Comparison of ENCODE assay signal across 8 mouse cellular contexts in genomic region chr12:36670915-36671579, GRCm38 (mm10).
A peak's percentile ranks its signal among the peaks of the same experiment; 100 is the strongest.
DNase-seq lines count a peak whose midpoint lies in the region; ATAC-seq and TF ChIP-seq lines count a peak whose summit lies in the region.

No protein-coding gene starts in this region.

- ATAC-seq in forebrain, embryonic 12.5 days (ENCODE audit: low FRiP score), result peak; percentile 61; the same call in 1 of the 2 replicates
- ATAC-seq in lung, postnatal 0 days, result no peak
- no peak for ATAC-seq in monocyte, adult 5-6 weeks (replicated peaks; ENCODE audit: insufficient number of reproducible peaks, low FRiP score, low TSS enrichment, poor library complexity, severe bottlenecking)

- H3K36me3 ChIP-seq in forebrain, embryonic 12.5 days (replicated peaks), result no peaks in the 10 kb centered on the region
- H3K36me3 ChIP-seq in lung, postnatal 0 days (ENCODE audit: insufficient read depth, low read length), result no peaks in the 10 kb centered on the region

- no peak overlapping the region for H3K4me2 ChIP-seq in forebrain, embryonic 12.5 days
- 0 out of 2 replicates have a peak overlapping the region, but pooled peaks have one; percentile 5 for H3K4me2 ChIP-seq in lung, postnatal 0 days (replicated peaks; ENCODE audit: low read depth, low read length)

- H3K27me3 ChIP-seq in forebrain, embryonic 12.5 days, result no peaks in the 10 kb centered on the region
- H3K27me3 ChIP-seq in lung, postnatal 0 days (replicated peaks; ENCODE audit: insufficient read depth, low read length), result no peaks in the 10 kb centered on the region

- WGBS in forebrain, embryonic 12.5 days, result 42% methylated on average over 10 of the region's 10 CpGs
- 22% methylated on average over 10 of the region's 10 CpGs for WGBS in lung, postnatal 0 days

- DNase-seq in layer of hippocampus, adult 18-20 months (ENCODE audit: low spot score in 2 of 2), result peak; percentile 18 to 42
- no peak for DNase-seq in layer of hippocampus, adult 8-10 months (ENCODE audit: low spot score in 2 of 2)
- DNase-seq in MN1 (ENCODE audit: low spot score), result peak; percentile 37
- peak; percentile 37 for DNase-seq in lung, postnatal 0 days (ENCODE audit: low spot score)
- no peak for DNase-seq in urinary bladder, postnatal 36 days (ENCODE audit: low spot score in 2 of 2)
- no peak for DNase-seq in thymus, postnatal 25 days

- no peak overlapping the region for H3K27ac ChIP-seq in forebrain, embryonic 12.5 days
- H3K27ac ChIP-seq in lung, postnatal 0 days (ENCODE audit: low read length), result no peak overlapping the region

- no peak overlapping the region for H3K9ac ChIP-seq in forebrain, embryonic 12.5 days
- no peak overlapping the region for H3K9ac ChIP-seq in lung, postnatal 0 days (replicated peaks; ENCODE audit: low read depth)

- no peak for TF ChIP-seq EP300 in lung, postnatal 0 days (IDR thresholded peaks at IDR 0.05)

- H3K9me3 ChIP-seq in forebrain, embryonic 12.5 days, result no peaks in the 10 kb centered on the region
- H3K9me3 ChIP-seq in lung, postnatal 0 days (ENCODE audit: low read length), result no peaks in the 10 kb centered on the region

- no peaks in the 10 kb centered on the region; the same call in 1 of the 2 replicates for H3K4me1 ChIP-seq in forebrain, embryonic 12.5 days
- H3K4me1 ChIP-seq in lung, postnatal 0 days (ENCODE audit: insufficient read depth, low read depth, low read length), result no peaks in the 10 kb centered on the region

- no peak overlapping the region for H3K4me3 ChIP-seq in forebrain, embryonic 12.5 days (replicated peaks)
- H3K4me3 ChIP-seq in lung, postnatal 0 days (ENCODE audit: low read depth, low read length), result no peak overlapping the region

- peak; percentile 75 for TF ChIP-seq CTCF in lung, postnatal 0 days (IDR thresholded peaks at IDR 0.05)

Comparison
In these comparisons a context has a peak if more than half of its experiments do, and no peak if none do; other contexts are left out.
1. DNase-seq: peak in layer of hippocampus, adult 18-20 months (2 of 2), MN1 (single experiment) and lung, postnatal 0 days (single experiment); none in layer of hippocampus, adult 8-10 months (0 of 2), urinary bladder, postnatal 36 days (0 of 2) and thymus, postnatal 25 days (single experiment).